Mouse (Mus musculus): ENCODE measurements at regions not wholly inside any gene's neighbourhood (a gene's known extent, or its start where the extent isn't known, plus 50 kb on each side); places are given as distances from the start of the nearest gene placed in this dataset.

- DNase-seq = peak; percentile 27
Measured at GRCm38 (mm10) chr2:75460419-75460818, 198.6 kb upstream of the Hnrnpa3 start.

GRCm38 (mm10) chr2:75461019-75461418, 198.0 kb upstream of the Hnrnpa3 start:
- DNase-seq = peak; percentile 44

- peak; percentile 31 for DNase-seq
Measured at GRCm38 (mm10) chr2:75461421-75461991, 197.6 kb upstream of the Hnrnpa3 start.

GRCm38 (mm10) chr2:75462030-75462671, 196.9 kb upstream of the Hnrnpa3 start:
- DNase-seq = peak; percentile 75

- DNase-seq = peak; percentile 35
Measured at GRCm38 (mm10) chr2:75463091-75463490, 196.0 kb upstream of the Hnrnpa3 start.

- peak; percentile 27 for DNase-seq
Measured at GRCm38 (mm10) chr2:75464429-75464828, 194.6 kb upstream of the Hnrnpa3 start.

GRCm38 (mm10) chr2:75468851-75469250, 190.2 kb upstream of the Hnrnpa3 start:
- DNase-seq = peak; percentile 89

GRCm38 (mm10) chr2:75469958-75470687, 188.9 kb upstream of the Hnrnpa3 start:
- peak; percentile 98 for DNase-seq

- no peak for DNase-seq
Measured at GRCm38 (mm10) chr2:75470688-75471054, 188.4 kb upstream of the Hnrnpa3 start.

GRCm38 (mm10) chr2:75472489-75472888, 186.6 kb upstream of the Hnrnpa3 start:
- DNase-seq = peak; percentile 61

GRCm38 (mm10) chr2:75474509-75474908, 184.6 kb upstream of the Hnrnpa3 start:
- peak; percentile 41 for DNase-seq

GRCm38 (mm10) chr2:75476350-75476749, 182.7 kb upstream of the Hnrnpa3 start:
- DNase-seq = peak; percentile 39

GRCm38 (mm10) chr2:75477076-75477475, 182.0 kb upstream of the Hnrnpa3 start:
- no peak for DNase-seq

- DNase-seq = no peak
Measured at GRCm38 (mm10) chr2:75479546-75479945, 179.5 kb upstream of the Hnrnpa3 start.

GRCm38 (mm10) chr2:75481863-75482262, 177.2 kb upstream of the Hnrnpa3 start:
- DNase-seq = peak; percentile 77

- peak; percentile 19 for DNase-seq
Measured at GRCm38 (mm10) chr2:75482484-75482883, 176.6 kb upstream of the Hnrnpa3 start.

GRCm38 (mm10) chr2:75484951-75485350, 174.1 kb upstream of the Hnrnpa3 start:
- DNase-seq = peak; percentile 37

- peak; percentile 52 for DNase-seq
Measured at GRCm38 (mm10) chr2:75491150-75491549, 167.9 kb upstream of the Hnrnpa3 start.

- DNase-seq = peak; percentile 64
Measured at GRCm38 (mm10) chr2:75491789-75492500, 167.1 kb upstream of the Hnrnpa3 start.

- DNase-seq = peak; percentile 41
Measured at GRCm38 (mm10) chr2:75492501-75492898, 166.6 kb upstream of the Hnrnpa3 start.

- peak; percentile 86 for DNase-seq
Measured at GRCm38 (mm10) chr2:75496606-75497240, 162.3 kb upstream of the Hnrnpa3 start.

- peak; percentile 44 for DNase-seq
Measured at GRCm38 (mm10) chr2:75510223-75510622, 148.8 kb upstream of the Hnrnpa3 start.
